Mouse (Mus musculus): Measurements from ENCODE around the gene Hspb1. TPM values are rescaled to one million over a fixed set of nuclear protein-coding genes. Genes with fewer than 3 reads are reported as not detected.

The Hspb1 gene
- total RNA-seq, 2 experiments from 2014 or later: 6.9 to 9.4 TPM

DNA sequence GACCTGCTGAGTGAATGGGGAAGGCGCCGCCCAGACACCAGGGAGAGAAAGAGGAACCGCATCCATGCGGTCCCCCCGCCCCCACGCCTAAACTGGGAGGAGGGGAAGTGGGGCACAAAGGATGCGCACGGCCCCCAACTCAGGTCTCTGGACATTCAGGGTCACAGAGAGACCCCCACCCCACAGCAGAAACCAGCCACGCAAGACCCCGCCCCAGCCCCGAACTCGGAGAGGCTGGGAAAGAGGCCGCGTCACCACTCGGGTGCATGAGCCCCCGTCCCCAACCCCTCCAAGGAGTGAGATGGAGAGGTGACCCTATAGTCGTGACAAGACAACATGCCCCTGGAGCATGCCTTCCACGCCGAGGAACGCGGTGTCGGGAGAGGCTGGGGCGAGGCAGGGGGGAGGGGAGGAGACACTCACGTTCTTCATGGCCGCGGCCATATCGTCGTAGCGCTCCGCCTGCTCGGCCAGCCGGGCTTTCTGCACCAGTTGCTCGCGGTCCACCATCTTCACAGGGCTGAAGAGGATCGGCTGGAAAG is 46.3 kb downstream of the Hspb1 start:
- intact Hi-C loops (cut with DNase I): loop anchor here (2.0 kb wide), 3 partner anchors 23 to 29 kb away; no protein-coding TSS in a partner anchor
- peak; percentile 81 to 84 for DNase-seq (ENCODE audit: low spot score in 2 of 2)

DNA sequence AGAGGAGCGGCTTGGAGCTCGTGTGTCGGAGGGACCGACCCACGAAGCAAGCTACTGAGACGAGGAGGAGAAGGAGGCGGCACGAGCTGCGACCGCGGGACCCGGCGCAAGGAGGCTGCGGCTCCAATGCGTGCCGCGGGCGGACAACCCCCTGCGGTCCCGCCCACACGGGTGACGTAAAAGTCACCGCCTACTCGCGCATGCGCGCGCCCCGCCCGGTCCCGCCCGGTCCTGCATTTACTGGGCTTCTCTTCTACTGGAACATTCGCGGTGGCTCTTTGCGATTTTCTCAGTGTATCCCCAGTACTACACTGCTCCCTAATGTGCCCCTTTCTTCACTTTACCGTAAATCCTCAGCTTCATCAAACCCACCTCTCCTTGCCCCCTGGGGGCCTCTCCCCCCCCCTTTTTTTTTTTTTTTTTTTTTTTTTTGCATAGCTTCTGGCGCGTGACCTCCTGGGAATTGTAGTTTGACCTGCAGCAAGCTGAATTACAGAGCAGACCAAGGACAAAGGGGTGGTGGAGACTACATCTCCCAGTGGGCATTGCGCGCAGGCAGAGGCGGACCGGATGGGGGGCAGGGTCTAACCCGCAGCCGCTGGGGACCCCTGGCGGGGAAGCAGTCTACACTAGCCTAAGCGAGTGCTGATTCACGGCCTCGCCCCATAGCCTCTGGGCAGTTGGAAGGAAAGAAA is 46.9 kb downstream of the Hspb1 start, which contains the start of gene Ywhag:
Gene Ywhag (minus strand): TSS at position 136 of the 695 bp plus-strand sequence.
- peak; percentile 96 for DNase-seq (ENCODE audit: low spot score in 2 of 2)
- intact Hi-C loops (cut with DNase I): loop anchor here (2.0 kb wide), 2 partner anchors 22 to 30 kb away; no protein-coding TSS in a partner anchor

DNA sequence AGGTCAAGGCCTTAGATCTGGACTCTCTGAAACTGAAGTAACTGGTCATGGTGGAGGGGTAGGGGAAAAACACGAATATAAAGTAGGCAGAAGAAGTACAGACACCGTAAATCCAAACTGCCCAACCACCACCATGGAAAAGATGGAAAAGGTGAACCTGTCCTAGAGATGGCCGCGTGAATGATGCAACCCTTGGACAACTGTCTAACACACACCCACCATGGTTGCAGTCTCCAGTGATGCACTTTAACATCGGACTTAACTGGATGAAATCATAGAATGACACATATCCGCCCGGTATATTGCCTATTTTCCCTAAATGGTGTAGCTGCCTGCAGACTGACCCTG is 47.4 kb downstream of the Hspb1 start:
- DNase-seq (ENCODE audit: low spot score in 2 of 2): no peak
- intact Hi-C loops (cut with DNase I): loop anchor here (2.0 kb wide), 2 partner anchors 22 to 30 kb away; no protein-coding TSS in a partner anchor

DNA sequence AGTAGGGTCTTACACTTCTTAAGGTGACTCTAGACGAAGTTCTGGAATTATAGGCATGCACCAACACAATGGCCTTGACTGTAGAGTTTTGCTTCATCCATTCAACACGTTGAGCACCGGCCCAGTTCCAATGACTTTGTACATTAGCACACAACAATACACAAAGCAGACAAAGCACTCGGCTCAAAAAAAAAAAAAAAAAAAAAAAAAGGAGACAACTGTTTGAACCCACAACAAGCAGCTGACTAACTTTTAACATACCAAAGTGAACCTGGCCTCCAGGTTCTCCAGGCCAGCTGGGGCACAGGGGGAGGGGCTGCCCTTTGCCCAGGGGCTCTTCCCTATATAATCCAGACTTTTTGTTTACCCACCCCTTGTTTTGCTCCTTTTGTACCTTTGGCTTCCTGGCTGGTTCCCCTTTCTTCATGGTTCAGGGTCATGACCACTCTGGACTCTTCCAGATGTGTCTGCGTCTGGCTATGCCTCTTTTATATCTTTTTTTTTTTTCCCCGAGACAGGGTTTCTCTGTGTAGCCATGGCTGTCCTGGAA is 48.0 kb downstream of the Hspb1 start:
- no peak for DNase-seq (ENCODE audit: low spot score in 2 of 2)
- intact Hi-C loops (cut with DNase I): loop anchor here (2.0 kb wide), 2 partner anchors 21 to 31 kb away; no protein-coding TSS in a partner anchor

Other genes with a start within 250 kb of the Hspb1 start
- 10 to 100 TPM; 81.0 to 81.1 TPM for gene Por, start 217.9 kb upstream of the Hspb1 start, total RNA-seq (2021)
- 10 to 100 TPM; 15.9 to 17.4 TPM for gene Tmem120a, start 143.5 kb upstream of the Hspb1 start, total RNA-seq (2021)
- gene Styxl1, start 109.5 kb upstream of the Hspb1 start, total RNA-seq (2021): not detected
- 100 to 1,000 TPM; 472 to 478 TPM for gene Mdh2, start 109.4 kb upstream of the Hspb1 start, total RNA-seq (2021)
- gene Srrm3, start 81.0 kb upstream of the Hspb1 start, total RNA-seq (2021): 10 to 100 TPM; 95.2 to 95.9 TPM
- gene Ywhag, start 46.7 kb downstream of the Hspb1 start, total RNA-seq (2021): 1,000 to 10,000 TPM; 1,469 to 1,528 TPM
- 1 to 10 TPM; 1.4 to 1.5 TPM for gene Ssc4d, start 86.6 kb downstream of the Hspb1 start, total RNA-seq (2021)
- gene Zp3, start 92.2 kb downstream of the Hspb1 start, total RNA-seq (2021): not detected
- 1 to 10 TPM; 8.6 to 9.1 TPM for gene Dtx2, start 106.9 kb downstream of the Hspb1 start, total RNA-seq (2021)
- gene Upk3b, start 150.6 kb downstream of the Hspb1 start, total RNA-seq (2021): not detected
- not detected for gene Upk3bl, start 166.6 kb downstream of the Hspb1 start, total RNA-seq (2021)
- 1 to 10 TPM; 3.2 to 6.7 TPM for gene Rasa4, start 196.0 kb downstream of the Hspb1 start, total RNA-seq (2021)
- 10 to 100 TPM; 86.2 to 86.3 TPM for gene Polr2j, start 228.7 kb downstream of the Hspb1 start, total RNA-seq (2021)
- gene Lrwd1, start 248.2 kb downstream of the Hspb1 start, total RNA-seq (2021): 10 to 100 TPM; 12.4 to 14.1 TPM
- 1 to 10 TPM; 8.2 to 8.9 TPM for gene Alkbh4, start 248.2 kb downstream of the Hspb1 start, total RNA-seq (2021)